ENCODE assay signal across 16 mouse cellular contexts in genomic region chr12:50606703-50607500, GRCm38 (mm10). TPM values are rescaled to one million over a fixed set of nuclear protein-coding genes. Genes with fewer than 3 reads are reported as not detected.
A peak's percentile ranks its signal among the peaks of the same experiment; 100 is the strongest.
DNase-seq lines count a peak whose midpoint lies in the region; ATAC-seq and TF ChIP-seq lines count a peak whose summit lies in the region.
"Had no signal": no experiment of that assay in that cellular context is flagged by ENCODE, and none has a peak within 500 bp of the region (broad histone marks: within the 10 kb centered on the region; RNA-seq: fewer than 3 reads in every experiment).

No protein-coding gene starts in this region.

- 67% methylated on average over 4 of the region's 4 CpGs for WGBS in kidney, embryonic 16.5 days
- WGBS in intestine, postnatal 0 days, result 60% methylated on average over 4 of the region's 4 CpGs

- no peak overlapping the region for H3K27ac ChIP-seq in kidney, embryonic 16.5 days (ENCODE audit: low read length)
- H3K27ac ChIP-seq in intestine, postnatal 0 days (ENCODE audit: low read depth, low read length), result no peak overlapping the region
- H3K27ac ChIP-seq: heart, embryonic 10.5 days; hindbrain, embryonic 15.5 days; limb, embryonic 15.5 days had no signal

- ATAC-seq in kidney, embryonic 16.5 days (ENCODE audit: low FRiP score, low TSS enrichment), result no peak
- ATAC-seq in intestine, postnatal 0 days, result no peak
- ATAC-seq: forebrain, embryonic 14.5 days; liver, postnatal 0 days had no signal

- DNase-seq in adrenal gland, postnatal 25 days, result peak; percentile 5
- DNase-seq in adrenal gland, adult 8-10 months, result no peak
- DNase-seq in kidney, postnatal 10 days, result peak; percentile 15
- peak; percentile 4 for DNase-seq in ZHBTc4 (ENCODE audit: low read depth, low spot score)
- peak; percentile 23 for DNase-seq in lung, postnatal 36 days
- DNase-seq: embryo, embryonic 11 days; gastrocnemius, postnatal 25 days; heart, postnatal 10 days; liver, postnatal 0 days had no signal

- H3K9ac ChIP-seq in kidney, embryonic 16.5 days (replicated peaks; ENCODE audit: low read length), result no peak overlapping the region
- no peak overlapping the region for H3K9ac ChIP-seq in intestine, postnatal 0 days (ENCODE audit: low read depth, low read length)
- H3K9ac ChIP-seq: hindbrain, embryonic 15.5 days; limb, embryonic 15.5 days; liver, postnatal 0 days had no signal

- no peak for TF ChIP-seq CTCF in intestine, postnatal 0 days (IDR thresholded peaks at IDR 0.05; ENCODE audit: low read depth)

- no peak overlapping the region for H3K4me3 ChIP-seq in kidney, embryonic 16.5 days (ENCODE audit: low read length)
- H3K4me3 ChIP-seq in intestine, postnatal 0 days (ENCODE audit: low read depth, low read length), result no peak overlapping the region
- H3K4me3 ChIP-seq: heart, embryonic 10.5 days; hindbrain, embryonic 15.5 days; limb, embryonic 15.5 days had no signal

- H3K36me3 ChIP-seq in kidney, embryonic 16.5 days (ENCODE audit: insufficient read depth, low read length), result no peaks in the 10 kb centered on the region
- no peaks in the 10 kb centered on the region for H3K36me3 ChIP-seq in intestine, postnatal 0 days (ENCODE audit: control insufficient read depth, insufficient read depth)
- H3K36me3 ChIP-seq: heart, embryonic 10.5 days; hindbrain, embryonic 15.5 days; limb, embryonic 15.5 days had no signal

- H3K27me3 ChIP-seq in kidney, embryonic 16.5 days (ENCODE audit: insufficient read depth, low read length), result no peaks in the 10 kb centered on the region
- no peaks in the 10 kb centered on the region for H3K27me3 ChIP-seq in intestine, postnatal 0 days (replicated peaks; ENCODE audit: control insufficient read depth, insufficient read depth, low read length)
- H3K27me3 ChIP-seq: CH12.LX; hindbrain, embryonic 15.5 days; limb, embryonic 15.5 days had no signal

- H3K4me2 ChIP-seq in kidney, embryonic 16.5 days (replicated peaks; ENCODE audit: low read depth, low read length), result no peak overlapping the region
- no peak overlapping the region for H3K4me2 ChIP-seq in intestine, postnatal 0 days (replicated peaks; ENCODE audit: low read depth)
- H3K4me2 ChIP-seq: hindbrain, embryonic 15.5 days; limb, embryonic 15.5 days had no signal

- H3K4me1 ChIP-seq in kidney, embryonic 16.5 days (ENCODE audit: insufficient read depth, low read length), result no peaks in the 10 kb centered on the region
- H3K4me1 ChIP-seq in intestine, postnatal 0 days (replicated peaks; ENCODE audit: control insufficient read depth, insufficient read depth, low read length), result no peaks in the 10 kb centered on the region
- H3K4me1 ChIP-seq: hindbrain, embryonic 15.5 days; limb, embryonic 15.5 days had no signal

- no peaks in the 10 kb centered on the region for H3K9me3 ChIP-seq in kidney, embryonic 16.5 days (ENCODE audit: low read length)
- no peaks in the 10 kb centered on the region for H3K9me3 ChIP-seq in intestine, postnatal 0 days (ENCODE audit: control insufficient read depth)
- H3K9me3 ChIP-seq: heart, embryonic 10.5 days; hindbrain, embryonic 15.5 days; limb, embryonic 15.5 days had no signal

RNA-seq across cellular contexts. Expression of gene Prkd1, which starts 42.0 kb away (rescaled TPM):
- total RNA-seq in adrenal gland, postnatal 25 days (2021), result 11.9 and 13.4 TPM in 2 replicates
- total RNA-seq in adrenal gland, adult 8-10 months (2022), result 10 to 100 TPM; 12.6 to 19.9 (median 16.1) TPM
- polyA plus RNA-seq in kidney, embryonic 16.5 days (2015; fragmentation: Nextera tagmentation; extraction: Ambion mirVana), result 3.7 and 4.4 TPM in 2 replicates
- 1.5 and 2.3 TPM in 2 replicates for polyA plus RNA-seq in intestine, postnatal 0 days (2015; fragmentation: Nextera tagmentation; extraction: Ambion mirVana)
- total RNA-seq: CH12.LX had no signal
